Mouse (Mus musculus) small intestine, adult 2 months (tissue): ENCODE data around the gene Usmg5.

Experiments used
- CTCF ChIP-seq: fragments of 200-500 bp; IDR thresholded peaks from 2 replicates; pipeline ENCODE4 v1.5.1; 2012; ENCODE audit warnings: low read depth, mild to moderate bottlenecking, control low read depth, inconsistent platforms, low read length, moderate library complexity, mixed read lengths; ENCODE audit not compliant: insufficient replicate concordance, insufficient read length; ENCODE audit errors: extremely low read depth
- POLR2A ChIP-seq: fragments of 200-500 bp; IDR thresholded peaks from 2 replicates; pipeline ENCODE4 v1.6.1; 2012; ENCODE audit warnings: low read depth, mild to moderate bottlenecking, control low read depth, inconsistent platforms, low read length, moderate library complexity

GRCm38 (mm10) chr19:47137771-47138421 lies 47.4 kb upstream of the Usmg5 start, which contains the start of gene Calhm2:
- TF ChIP-seq CTCF (no peak), POLR2A (no peak)
